Mouse (Mus musculus): Measurements from ENCODE around the gene Tmem200b. TPM values are rescaled to one million over a fixed set of nuclear protein-coding genes. Genes with fewer than 3 reads are reported as not detected.

Gene Tmem200b
- 6.0 and 6.1 TPM in 2 replicates for polyA plus RNA-seq (2012; rRNA removed)

DNA sequence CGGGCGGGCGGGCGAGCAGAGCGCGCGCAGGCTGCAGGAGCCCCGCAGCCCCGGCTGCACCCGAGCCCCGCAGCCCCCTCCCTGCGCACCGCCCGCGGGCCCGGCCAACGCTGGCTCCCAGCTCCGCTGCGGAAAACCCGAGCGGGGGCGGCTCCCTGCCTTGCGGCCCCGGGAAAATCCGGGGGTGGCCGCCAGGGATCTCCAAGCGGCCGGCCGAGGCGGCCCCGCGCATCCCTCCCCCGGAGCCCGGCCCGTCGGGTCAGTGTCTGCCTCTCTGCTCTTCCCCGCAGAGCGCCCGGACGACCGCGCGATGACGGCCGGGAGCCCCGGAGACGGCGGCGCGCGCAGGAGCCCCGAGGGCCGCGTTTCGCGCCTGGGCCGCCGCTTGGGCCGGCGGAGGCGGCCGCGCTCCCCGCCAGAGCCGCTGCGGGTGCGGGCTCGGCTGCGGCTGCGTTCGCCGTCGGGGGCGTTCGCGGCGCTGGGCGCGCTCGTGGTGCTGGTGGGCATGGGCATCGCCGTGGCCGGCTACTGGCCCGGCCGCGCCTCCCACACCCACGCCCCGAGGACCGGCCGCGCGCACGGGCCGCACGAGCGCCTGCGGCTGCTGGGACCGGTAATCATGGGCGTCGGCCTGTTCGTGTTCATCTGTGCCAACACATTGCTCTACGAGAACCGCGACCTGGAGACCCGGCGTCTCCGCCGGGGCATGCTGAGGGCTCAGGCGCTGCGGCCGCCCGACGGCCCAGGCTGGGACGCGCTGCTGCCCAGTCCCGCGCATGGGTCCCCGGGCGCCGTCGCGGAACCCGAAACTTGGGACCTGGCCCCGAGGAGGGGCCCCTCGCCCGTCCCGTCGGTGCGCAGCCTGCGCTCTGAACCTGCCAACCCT lies at the start of gene Tmem200b:
TSS of gene Tmem200b (plus strand) at position 311 of the 886 bp plus-strand sequence.
- WGBS: 2% methylated on average over 120 of the region's 130 CpGs
- DNase-seq (ENCODE audit: low read depth, low spot score): no peak

DNA sequence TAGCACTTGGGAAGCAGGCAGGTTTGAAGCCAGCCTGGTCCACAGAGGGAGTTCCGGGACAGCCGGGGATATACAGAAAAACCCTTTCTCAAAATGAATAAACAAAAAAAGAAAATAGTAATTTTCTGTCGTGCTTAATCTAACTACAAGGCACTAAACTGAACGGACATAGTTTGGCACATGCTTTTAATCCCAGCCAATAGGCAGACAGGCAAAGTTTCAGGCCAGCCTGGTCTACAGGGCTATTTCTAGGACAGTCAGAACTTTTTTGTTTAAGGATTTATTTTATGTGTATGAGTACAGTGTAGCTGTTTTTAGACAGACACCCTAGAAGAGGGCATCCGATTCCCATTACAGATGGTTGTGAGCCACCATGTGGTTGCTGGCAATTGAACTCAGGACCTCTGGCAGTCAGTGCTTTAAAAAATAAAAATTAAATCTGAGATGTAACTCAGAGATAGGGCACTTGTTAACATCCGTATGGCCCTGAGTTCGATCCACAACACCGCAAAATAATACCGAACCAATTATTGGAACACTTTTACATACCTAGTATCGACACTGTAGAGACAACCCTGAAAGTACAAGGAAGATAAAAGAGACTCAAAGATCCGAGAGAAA lies 48.8 kb upstream of the Tmem200b start:
- 3% methylated on average over 11 of the region's 11 CpGs for WGBS
- DNase-seq (ENCODE audit: low read depth, low spot score): no peak

DNA sequence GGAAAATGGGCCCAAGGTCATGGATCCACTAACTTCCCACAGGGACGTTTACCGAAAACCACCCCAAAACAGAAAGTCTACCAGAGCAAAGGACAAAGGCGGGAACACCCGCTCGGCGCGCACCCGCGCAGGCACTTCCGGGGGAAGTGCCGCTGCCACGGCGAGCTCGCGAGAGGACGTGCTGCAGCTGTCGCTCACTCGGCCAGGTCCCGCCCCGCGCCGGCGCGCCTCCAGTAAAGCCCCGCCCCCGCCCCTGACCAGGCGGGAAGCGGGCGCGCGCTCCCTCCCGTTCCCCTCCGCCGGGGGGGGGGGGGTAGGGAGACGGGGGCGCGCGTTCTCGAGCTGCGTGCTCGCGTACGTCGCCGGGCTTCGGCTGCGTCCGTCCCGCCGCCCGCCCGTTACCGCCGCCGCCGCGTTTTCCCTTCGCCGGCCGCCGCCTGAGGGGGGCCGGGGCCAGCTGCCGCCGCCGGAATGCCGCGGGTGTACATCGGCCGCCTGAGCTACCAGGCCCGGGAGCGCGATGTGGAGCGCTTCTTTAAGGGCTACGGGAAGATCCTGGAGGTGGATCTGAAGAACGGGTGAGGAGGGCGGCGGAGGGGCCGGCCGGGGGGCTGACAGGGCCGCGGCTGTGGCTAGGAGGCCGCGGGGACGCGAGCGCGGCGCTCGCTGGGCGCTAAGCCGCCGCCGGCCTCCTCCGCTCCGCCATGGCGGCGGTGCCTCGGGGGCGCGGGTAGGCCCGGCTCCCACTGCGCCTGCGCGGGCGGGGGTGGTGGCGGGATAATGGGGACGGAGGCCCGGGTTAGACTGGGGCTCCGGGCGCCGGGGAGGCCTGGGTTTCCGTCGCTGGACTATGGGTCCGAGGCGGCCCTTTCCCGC lies 48.0 kb upstream of the Tmem200b start, which contains the start of gene Srsf4:
TSS of gene Srsf4 (plus strand) at position 325 of the 876 bp plus-strand sequence.
- peak; percentile 71 for DNase-seq (ENCODE audit: low read depth, low spot score)
- WGBS: 1% methylated on average over 113 of the region's 116 CpGs

DNA sequence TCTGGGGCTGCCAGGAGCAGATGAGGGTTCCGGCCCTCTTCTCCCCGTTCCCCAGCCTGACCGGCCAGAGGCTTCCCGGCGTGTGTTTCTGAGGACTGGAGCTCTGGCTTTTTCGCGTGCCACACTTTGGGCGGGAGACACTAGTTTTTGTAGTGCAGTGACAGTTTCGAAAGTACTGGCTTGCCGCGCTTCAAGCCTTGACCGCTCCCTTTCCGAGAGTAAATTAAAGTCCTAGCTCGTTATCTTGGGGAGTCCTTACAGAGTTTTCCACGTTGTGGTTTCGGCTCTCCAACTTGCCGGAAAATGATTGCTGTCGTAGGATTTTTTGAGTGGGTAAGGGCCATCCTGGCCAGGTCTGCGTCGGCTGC lies 47.4 kb upstream of the Tmem200b start:
- no peak for DNase-seq (ENCODE audit: low read depth, low spot score)
- WGBS: 1% methylated on average over 20 of the region's 20 CpGs

DNA sequence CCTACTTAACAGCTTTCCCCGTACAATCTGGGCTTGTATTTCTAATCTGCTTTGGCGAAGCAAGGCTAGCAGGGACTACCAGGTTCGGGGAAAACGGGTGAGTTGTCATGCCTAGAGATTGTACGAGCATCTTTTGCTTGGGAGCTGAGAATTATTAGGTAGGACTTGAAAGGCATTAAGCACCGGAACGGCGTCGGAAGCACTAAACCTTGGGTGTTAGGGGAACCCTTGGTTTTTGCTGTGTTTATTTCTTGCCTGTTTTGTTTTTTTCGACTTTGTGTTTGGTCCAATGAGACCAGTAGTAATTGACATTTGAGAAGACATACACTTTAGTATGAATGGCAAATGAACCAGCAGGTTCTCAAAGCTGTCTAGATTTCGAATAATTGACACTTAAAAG lies 47.0 kb upstream of the Tmem200b start:
- DNase-seq (ENCODE audit: low read depth, low spot score): no peak
- WGBS: under 1% methylated on average over 11 of the region's 11 CpGs

DNA sequence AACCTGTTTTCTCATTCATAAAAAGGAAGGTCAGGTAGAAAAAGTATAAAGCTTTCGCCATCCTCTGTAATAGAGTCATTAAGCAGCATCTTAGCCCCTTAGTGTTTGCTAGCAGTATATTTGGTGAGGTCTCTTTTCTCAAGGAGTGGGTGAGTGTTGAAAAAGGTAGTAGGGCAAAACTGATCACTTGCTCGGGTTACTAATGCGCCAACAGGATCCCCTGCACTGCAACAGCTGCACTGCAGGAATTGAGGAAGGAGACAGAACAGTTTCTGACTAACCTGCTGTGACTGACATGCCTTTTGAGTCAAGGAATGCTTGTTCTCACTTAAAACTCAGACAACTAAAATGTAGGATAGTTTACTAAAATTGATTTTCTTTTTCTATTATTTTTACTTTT lies 46.3 kb upstream of the Tmem200b start:
- WGBS: 18% methylated on average over 3 of the region's 3 CpGs
- no peak for DNase-seq (ENCODE audit: low read depth, low spot score)

DNA sequence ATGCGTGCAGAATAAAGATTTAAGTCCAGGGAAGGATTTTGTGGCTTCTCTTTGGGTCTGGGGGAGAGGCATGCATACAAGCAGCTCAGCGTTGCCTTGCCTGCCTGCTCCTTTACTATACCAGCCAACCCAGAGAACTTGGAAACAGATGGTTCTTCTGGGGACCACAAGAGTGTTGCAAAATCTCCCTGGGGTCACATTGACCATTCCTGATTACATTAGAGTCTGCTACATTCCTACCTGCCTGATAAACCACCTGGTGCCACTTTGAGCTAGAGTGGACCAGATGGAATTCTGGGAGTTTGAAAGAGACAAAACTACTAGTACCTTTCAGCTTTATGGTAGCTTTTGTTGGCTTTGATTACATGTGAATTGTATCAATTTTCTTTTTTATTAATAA lies 44.7 kb upstream of the Tmem200b start:
- no peak for DNase-seq (ENCODE audit: low read depth, low spot score)
- 58% methylated on average over 2 of the region's 2 CpGs for WGBS

DNA sequence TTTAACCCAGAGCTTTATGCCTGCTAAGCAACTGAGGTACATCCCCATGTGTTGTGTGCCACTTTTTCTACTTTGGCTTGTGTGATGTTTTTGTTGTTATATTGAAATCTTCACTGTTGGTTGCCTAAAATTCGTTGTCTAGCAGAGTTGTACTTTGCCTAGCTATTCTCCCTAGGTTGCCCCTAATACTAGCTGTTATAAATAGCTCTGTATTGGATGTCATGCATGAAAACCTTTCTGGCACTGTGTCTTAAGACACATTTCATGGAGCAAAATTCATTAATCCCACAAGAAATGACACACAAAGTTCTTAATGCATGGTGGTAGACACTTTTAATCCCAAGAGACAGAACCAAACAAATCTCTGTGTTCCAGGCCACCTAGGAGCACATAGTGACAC lies 41.9 kb upstream of the Tmem200b start:
- WGBS: 35% methylated on average over 1 of the region's 1 CpGs
- no peak for DNase-seq (ENCODE audit: low read depth, low spot score)

DNA sequence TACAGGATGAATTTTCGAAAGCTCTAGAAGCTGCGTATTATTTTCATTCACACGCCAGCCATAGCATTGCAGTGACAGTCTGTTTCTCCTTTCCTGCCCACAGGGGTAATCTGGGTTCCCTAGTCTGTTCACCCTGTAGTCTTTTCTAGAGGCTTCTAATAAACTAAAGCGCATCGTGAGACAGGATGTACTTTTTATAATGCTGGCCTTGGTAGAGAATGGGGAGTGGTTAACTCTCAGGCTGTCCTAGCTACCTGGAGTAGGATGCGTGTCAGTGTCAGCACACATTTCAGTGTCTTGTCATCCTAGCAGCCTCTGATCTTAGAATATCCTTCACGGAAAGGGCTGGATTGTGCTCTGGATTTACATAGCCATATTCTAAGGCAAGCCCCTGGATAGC lies 40.3 kb upstream of the Tmem200b start:
- WGBS: 55% methylated on average over 7 of the region's 7 CpGs
- no peak for DNase-seq (ENCODE audit: low read depth, low spot score)

DNA sequence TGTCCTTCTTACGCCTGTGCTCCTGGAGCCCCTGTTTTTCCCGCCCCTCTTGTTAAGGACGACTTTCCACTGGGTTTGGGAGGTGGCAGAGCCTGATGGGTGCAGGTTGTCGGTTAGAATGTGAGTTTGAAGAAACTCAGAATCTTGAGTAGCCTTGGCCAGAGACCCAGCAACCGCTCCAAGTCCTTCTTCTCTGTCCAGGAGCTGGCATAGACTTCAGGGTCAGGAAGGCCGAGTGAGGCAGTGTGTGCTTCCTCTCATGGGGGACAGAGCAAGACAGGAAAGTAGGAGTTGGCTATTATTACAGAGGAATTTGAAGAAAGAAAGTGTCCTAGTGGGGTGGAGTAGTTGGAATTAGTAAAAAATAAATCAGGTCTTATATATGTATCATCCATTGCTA lies 38.0 kb upstream of the Tmem200b start:
- 52% methylated on average over 6 of the region's 6 CpGs for WGBS

DNA sequence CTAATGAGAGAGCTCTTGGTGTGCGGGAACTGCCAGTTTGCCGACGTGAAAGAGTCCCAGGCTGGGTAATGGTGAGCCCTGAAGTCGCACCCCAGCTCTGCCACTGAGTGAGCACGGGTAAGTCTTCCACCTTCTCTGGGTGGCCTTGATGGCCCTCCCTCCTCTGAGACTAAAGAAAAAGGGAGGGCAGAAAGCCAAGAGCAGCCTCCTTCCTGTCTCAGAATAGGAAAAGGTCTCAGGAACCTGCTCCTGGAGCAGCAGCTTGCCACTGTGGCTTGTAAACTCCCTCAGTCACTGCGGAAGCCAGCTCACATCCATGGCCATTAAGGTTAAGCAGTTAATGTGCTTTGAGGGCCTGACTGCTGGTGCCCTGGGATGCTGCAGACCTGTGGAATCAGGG lies 36.2 kb upstream of the Tmem200b start:
- WGBS: 60% methylated on average over 6 of the region's 6 CpGs

More for the DNA sequence above, 38.0 kb upstream of the Tmem200b start:
- DNase-seq (ENCODE audit: low read depth, low spot score): no peak

DNA sequence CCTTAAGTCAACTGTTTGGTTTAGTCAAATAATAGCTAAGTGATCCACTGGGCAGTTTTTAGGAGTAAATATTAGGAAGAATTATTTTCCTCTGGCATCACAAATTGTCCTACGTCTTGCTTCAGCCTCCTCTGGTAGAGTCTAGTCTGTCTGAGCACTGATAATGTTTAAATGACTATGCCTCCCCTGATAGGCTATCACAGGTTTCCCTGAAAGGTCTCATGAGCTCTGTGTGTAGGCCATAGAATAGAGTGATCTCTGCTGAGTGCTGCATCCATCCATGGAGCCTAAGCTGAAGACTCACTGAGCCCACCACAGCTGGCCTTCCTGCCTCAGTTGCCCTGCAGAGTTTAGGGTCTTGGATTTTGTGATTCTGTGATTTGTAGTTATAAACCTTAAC lies 33.0 kb upstream of the Tmem200b start:
- DNase-seq (ENCODE audit: low read depth, low spot score): no peak
- 66% methylated on average over 1 of the region's 1 CpGs for WGBS

More for the DNA sequence above, 36.2 kb upstream of the Tmem200b start:
- no peak for DNase-seq (ENCODE audit: low read depth, low spot score)

DNA sequence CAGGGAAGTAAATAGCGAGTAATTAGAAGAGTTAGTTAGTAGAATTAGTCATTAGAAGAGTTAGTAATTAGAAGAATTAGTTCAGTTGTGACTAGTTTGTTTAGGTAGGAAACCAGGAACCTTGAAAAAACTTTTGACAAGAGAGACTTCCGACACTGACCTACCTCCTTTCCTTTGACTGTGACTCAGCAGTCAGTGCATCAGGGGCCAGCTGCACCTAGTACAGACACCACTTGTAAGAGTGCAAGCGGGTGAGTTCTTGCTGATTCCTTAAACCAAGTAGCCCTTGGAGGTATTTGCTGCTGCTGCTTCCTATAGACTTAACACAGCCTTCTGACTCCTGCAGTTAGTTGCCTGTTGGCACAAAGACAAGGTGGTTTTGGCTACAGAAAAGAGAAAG lies 30.9 kb upstream of the Tmem200b start:
- DNase-seq (ENCODE audit: low read depth, low spot score): no peak
- WGBS: 66% methylated on average over 3 of the region's 3 CpGs

DNA sequence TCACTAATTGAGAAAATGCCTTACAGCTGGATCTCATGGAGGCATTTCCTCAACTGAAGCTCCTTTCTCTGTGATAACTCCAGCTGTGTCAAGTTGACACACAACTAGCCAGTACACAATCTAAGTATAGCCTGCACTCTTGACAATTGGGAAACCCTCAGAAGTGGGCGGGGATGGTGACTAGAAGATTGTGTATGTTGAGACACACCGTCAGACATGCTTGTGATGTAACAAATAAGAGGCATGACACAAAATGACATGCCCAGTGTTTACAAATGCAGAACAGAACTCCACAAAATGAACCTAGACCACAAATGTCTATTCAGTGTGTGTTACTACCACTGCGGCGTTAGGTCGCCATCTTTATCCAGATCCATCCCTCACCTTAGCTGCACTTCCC lies 24.5 kb upstream of the Tmem200b start:
- 89% methylated on average over 5 of the region's 5 CpGs for WGBS

DNA sequence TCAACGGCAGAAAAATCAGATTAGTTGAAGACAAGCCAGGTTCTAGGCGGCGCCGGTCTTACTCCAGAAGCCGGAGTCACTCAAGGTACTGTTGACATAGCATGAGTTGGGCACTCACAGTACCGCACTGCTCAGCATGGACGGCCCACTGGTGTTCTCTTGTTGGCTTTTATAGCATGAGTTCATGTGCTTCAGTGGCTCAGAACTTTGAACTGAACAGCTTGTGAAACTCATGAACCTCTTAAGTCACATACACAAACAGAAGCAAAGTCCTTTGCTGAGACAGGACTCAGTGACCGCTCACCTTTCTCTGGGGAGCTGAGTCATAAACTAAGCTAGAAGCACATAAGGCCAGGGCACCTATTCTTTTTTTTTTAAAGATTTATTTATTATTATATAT lies 23.8 kb upstream of the Tmem200b start:
- WGBS: 45% methylated on average over 8 of the region's 8 CpGs

More for the DNA sequence above, 24.5 kb upstream of the Tmem200b start:
- no peak for DNase-seq (ENCODE audit: low read depth, low spot score)

DNA sequence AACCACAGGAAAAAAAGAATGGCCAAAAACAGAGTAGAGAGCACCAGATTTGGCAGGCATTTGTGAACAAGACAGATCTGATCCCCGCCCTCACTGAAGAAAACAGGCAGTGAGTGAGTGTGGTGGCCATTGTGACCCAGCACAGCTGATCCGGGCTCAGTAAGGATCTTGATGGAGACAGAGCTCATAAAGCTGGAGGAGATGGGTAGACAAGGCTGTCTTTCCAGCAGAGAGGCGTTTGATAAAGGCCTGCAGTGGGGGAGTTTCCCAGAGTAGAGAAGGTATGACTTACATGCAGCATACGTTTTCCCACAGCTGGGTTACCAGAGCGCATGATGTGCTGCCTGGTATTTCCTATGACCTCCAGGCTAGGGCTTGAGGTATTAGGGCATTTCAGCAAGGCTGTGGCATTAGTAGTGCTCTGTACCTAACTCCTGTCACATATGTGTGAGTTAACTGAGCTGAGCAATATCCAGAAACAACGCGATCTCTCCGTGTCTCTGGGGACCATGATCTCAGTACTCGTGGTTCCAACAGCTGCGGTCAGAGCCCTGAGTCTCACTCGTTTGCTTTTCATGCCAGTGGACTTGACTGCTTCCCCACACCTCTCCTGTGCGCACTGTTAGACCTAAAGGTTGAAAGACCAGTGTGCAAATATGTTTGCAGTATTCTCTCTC lies 22.9 kb upstream of the Tmem200b start:
- WGBS: 80% methylated on average over 12 of the region's 12 CpGs

More for the DNA sequence above, 23.8 kb upstream of the Tmem200b start:
- DNase-seq (ENCODE audit: low read depth, low spot score): peak; percentile 79

DNA sequence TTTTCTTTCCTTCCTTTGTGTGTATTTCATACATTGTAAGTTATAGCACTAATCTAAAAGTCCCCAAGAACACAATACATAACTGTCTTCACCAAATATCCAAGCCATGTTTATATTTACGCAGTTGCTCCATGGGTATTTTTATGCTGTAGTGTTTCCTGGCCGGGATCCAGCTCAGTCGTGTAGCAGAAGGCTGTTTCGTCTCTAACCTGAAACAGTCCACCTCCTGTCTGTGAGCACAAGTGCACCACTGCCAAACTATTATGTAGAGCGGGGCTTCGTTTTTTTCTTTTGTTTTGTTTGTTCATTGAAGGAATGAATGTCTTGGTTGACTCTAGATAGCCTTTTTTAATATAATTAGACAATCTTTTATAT lies 22.4 kb upstream of the Tmem200b start:
- WGBS: 63% methylated on average over 6 of the region's 6 CpGs

More for the DNA sequence above, 22.9 kb upstream of the Tmem200b start:
- DNase-seq (ENCODE audit: low read depth, low spot score): no peak

DNA sequence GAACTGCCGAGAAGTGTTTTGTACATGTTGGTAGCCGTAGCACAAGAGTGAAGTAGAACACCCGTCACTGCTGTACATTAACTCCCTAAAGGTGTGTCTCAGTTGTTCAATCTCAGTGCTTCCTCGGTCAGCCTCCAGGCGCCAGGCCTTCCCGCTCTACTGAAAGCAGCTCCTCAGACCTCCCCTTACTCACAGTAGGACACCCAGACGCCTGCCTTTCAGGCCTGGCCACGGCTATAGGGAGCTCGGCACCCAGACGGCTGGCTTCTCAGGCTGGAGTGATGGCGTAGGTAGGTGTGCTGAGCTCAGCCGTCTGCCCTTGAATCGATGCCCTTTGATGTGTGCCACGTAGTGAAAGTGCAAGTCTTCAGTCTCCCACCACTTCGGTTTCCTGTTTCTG lies 20.5 kb upstream of the Tmem200b start:
- DNase-seq (ENCODE audit: low read depth, low spot score): no peak
- WGBS: 92% methylated on average over 15 of the region's 15 CpGs

More for the DNA sequence above, 22.4 kb upstream of the Tmem200b start:
- no peak for DNase-seq (ENCODE audit: low read depth, low spot score)

DNA sequence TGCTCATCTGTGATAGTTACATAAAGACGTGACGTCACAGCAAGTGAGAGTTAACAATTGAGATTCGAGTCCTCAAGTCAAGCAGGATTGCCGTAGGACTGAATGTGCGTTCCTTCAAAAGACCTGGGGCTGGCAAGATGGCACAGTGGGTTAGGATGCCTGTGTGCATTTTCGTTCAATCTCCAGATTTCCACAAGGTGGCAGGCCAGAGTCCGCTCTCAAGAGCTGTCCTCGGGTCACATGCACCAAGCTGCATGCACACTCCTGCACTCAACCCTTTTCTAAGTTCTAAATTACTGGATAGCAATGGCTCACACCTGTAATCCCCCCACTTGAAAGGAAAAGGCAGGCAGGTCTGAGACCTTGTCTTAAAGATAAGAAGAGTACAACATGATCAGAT lies 17.1 kb upstream of the Tmem200b start:
- no peak for DNase-seq (ENCODE audit: low read depth, low spot score)
- WGBS: 52% methylated on average over 8 of the region's 8 CpGs
